Mouse (Mus musculus): ENCODE measurements at regions not wholly inside any gene's neighbourhood (a gene's known extent, or its start where the extent isn't known, plus 50 kb on each side); places are given as distances from the start of the nearest gene placed in this dataset.

- DNase-seq: no peak
Measured at GRCm38 (mm10) chr1:81945236-81945635, 287.7 kb upstream of the Gm9747 start.

DNA sequence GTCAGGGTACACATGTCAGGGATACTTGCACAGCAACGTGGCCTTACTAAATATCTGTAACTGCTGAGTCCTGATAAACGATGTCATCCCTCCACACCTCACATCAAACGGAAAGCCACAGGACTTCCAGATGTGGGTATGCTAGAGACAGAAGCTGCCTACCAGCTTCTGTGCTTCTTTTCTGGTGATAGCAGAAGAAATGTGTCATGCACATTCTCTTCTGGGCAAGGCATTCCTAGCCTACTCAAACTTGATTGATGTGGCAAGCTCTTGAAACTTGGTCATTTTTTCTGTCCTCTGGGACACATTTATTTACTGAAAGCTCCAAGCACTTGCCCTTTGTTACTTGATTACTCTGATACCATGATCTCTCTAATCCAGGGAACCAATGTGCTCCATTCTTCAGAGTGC, 282.8 kb upstream of the Gm9747 start:
- DNase-seq: no peak

DNA sequence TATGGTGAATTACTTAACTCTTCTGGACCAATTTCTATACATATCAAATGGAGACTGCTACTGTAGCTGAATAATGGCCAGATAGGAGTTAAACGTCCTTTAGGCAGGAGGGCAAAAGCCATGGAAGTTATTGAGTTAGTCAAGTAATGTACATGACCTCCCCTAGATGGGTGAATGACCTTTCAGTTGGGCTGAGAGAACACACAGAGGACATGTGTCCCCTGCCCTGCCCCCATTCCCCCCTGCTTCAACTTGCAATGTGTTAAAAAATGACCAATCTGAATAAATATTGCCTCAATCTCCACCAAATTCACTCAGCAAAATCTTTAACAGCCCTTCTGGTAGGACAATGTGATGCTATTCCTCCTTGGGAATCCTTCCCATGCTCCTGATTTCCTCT, 282.1 kb upstream of the Gm9747 start:
- DNase-seq: no peak

DNA sequence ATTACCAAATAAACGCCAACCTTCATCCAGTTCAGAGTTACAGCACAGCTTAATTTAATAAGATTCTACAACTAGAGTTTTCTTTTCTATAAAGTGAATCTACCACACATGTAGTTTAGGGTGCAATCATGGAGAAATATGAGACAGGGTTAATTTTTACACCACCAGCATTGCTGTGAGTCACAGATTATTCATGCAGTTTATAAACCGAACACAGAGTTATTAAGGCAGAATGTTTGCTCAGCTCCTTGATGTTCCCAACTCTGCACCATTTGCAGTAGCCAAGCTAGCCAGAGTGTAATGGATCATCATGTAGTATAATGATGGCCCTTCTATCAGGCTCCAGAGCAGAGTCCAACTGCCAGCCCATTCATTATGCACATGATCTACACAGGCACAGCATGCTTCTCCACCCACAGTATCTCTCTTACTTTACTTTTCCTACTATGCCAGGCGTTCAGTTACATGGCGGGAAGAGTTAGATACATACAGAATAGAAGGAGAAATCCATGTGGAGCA, 281.4 kb upstream of the Gm9747 start:
- no peak for DNase-seq

- no peak for DNase-seq
Measured at GRCm38 (mm10) chr1:81952095-81952494, 280.8 kb upstream of the Gm9747 start.

GRCm38 (mm10) chr1:81954507-81954906, 278.4 kb upstream of the Gm9747 start:
- no peak for DNase-seq

DNA sequence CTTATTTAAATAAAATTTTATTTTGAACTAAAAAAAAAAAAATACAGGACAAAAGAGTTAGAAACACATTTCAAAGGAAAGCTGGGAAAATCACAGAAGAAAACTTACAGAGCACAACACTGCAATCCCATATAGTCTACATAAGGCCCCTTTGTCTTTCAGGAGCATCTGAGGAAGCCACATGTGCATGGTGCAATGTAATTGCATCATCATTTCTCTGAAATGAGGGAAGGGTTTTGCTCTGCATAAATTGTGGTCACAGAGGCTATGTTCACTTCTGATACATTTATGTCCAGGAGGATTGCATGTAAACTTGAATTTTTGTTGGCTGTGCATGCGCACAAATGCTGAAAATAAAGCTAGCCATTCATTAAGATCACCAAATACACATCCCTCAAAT, 265.9 kb upstream of the Gm9747 start:
- no peak for DNase-seq

DNA sequence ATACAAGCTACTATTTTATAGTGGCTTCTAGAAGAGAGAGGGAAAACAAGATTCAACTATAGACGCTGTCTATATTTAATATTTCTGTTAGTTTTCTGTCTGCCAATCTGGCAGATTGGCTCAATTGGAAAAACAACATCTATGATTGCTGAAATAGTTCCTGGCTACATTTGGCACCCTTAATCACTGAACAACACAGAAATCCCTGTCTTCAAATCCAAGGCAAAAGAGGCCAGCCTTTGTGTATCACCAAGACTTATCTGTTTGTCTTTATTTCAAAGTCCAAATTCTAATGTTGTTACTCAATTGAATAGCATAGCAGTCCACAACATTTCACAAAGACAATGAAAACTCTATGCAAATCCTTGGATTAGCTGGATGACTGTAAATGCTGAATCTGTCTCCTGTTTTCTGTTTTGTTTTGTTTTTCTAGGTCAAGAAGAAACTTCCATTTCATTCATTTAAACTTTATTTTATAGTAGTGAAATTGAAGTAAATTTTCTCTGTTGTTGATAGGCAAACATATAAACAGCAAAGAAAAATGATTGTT, 265.1 kb upstream of the Gm9747 start:
- DNase-seq: no peak

DNA sequence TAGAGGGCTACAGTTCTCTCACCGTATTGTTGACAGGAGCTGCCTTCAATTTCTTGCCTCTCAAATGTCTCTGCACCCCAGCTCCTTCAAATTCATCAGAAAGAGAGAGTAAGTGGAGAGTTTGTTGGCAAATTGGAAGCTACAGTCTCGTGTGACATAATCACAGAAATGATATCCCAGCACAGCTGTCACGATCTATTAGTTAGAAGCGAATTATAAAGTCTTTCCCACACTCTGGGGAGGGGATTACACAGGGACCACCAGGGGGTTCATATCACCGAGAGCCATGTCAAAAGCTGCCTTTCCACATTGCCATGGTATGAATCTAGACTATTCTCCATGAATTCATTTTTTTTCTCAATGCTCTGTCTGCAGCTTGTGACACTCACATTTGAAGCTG, 260.3 kb upstream of the Gm9747 start:
- DNase-seq: no peak

DNA sequence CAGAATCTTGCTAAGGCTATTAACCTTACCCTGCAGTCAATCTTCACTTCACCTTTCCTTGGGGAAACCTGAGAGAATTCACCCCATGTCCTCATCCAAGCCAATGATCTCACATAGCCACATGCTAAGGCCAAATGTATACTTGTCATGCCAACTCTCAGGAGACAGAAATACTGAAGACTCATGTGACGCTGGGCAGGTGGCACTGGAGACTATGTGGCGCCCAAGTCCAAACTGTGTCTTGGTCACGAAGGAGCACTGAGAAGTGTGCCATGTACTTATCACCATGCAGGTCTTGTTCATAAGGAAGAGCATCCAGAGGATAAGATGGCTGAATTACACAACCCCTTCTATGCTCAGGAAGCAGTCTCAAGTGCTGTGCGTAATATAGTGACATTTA, 259.4 kb upstream of the Gm9747 start:
- peak; percentile 8 for DNase-seq

DNA sequence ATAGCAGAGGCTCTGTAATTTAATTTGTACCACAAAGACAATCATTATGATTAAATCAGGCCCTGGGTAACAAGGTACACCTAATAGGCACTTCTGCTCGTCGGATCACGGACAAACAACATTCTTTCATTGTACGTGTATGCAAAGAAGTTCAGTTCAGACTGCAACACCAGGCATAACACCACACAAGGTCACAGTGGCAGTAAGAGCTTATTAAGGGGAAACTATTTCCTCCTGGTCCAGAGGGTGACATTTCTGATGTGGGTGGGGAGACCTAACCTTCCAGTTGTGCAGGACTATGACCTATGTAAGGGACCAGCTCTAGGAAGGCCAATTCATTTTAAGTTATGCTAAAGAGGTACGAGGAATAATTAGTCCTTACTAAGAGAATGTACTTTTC, 225.0 kb upstream of the Gm9747 start:
- no peak for DNase-seq

- no peak for DNase-seq
Measured at GRCm38 (mm10) chr1:82008805-82009204, 224.1 kb upstream of the Gm9747 start.

DNA sequence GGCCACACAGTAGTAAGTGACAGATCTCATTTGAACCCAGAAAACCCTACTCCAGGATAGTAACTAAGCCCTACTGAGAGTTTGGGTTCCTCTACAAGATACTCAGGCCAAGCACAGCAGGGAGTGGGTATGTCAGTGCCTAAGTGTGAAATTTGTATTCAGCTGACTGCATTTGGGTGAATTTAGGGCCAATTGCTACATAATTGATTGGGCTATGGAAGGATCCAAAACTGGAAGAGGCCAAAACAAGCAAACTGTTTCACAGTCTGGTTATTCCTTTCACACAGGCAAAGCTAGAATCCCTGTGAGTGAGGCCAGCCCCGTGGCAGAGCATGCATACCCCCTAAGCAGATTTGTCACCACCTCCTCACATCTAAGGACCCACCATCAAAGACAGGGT, 221.9 kb upstream of the Gm9747 start:
- DNase-seq: no peak

GRCm38 (mm10) chr1:82015341-82015740, 217.6 kb upstream of the Gm9747 start:
- DNase-seq: no peak

GRCm38 (mm10) chr1:82018701-82019404, 214.1 kb upstream of the Gm9747 start:
- no peak for DNase-seq

GRCm38 (mm10) chr1:82027761-82028160, 205.2 kb upstream of the Gm9747 start:
- no peak for DNase-seq

DNA sequence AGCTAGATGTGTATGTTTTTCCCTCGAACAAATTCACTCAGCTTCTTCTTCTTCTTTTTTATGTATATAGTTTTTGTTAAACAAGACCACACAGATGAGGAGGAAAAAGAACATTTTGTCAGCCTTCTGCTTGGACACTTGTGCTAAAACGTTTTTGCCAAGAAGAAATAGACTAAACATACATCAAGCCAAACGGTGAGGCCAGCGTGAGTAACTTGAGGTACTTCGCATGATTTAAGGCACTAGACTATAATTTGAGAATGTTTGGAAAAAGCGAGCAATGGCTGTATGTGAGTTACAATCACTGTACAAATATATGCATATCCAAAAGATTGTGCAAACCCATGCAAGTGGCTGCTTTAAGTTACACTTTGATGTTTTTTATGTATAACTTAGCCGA, 201.8 kb upstream of the Gm9747 start:
- no peak for DNase-seq

DNA sequence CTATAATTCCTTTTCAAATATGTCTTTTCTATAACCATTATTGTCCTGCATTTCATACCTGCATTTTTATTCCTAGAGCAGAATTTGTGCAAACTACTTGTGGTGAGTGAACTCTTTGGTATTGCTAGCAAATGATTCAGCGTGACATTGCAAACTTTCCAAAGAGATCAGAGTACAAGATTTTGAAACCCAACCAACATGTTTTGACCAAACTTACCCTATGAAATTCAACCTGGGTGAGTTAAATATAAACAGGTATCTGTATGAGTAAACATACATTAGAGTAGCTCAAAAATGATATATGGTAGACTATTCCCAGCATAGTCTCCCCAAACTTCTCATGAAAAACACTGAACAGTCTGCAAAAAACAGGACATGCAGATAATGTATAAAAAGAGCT, 200.5 kb upstream of the Gm9747 start:
- no peak for DNase-seq

GRCm38 (mm10) chr1:82038171-82038570, 194.7 kb upstream of the Gm9747 start:
- DNase-seq: no peak

DNA sequence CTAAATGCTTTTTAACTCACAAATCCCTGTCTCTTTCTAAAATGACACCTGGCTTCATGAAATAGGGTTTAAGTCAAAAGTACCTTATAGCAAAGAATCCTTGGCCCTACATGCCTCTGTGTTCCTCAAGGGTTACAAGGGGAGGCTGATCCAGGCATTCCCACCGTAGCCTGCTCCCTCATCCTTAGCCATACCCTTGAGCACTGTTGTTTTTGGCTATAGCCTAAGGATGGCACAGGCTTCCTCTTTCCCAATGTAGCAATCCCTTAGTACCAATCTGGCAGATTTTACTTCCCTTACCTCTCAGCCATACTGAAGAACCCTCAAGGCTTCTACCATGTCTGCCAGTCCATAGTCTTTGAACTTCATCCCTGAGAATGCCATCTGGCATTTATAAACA, 194.2 kb upstream of the Gm9747 start:
- DNase-seq: no peak

- no peak for DNase-seq
Measured at GRCm38 (mm10) chr1:82041286-82042050, 191.4 kb upstream of the Gm9747 start.

GRCm38 (mm10) chr1:82042051-82042432, 190.9 kb upstream of the Gm9747 start:
- DNase-seq: no peak

- DNase-seq: no peak
Measured at GRCm38 (mm10) chr1:82042527-82042926, 190.4 kb upstream of the Gm9747 start.

- no peak for DNase-seq
Measured at GRCm38 (mm10) chr1:82066291-82066690, 166.6 kb upstream of the Gm9747 start.
